Mouse (Mus musculus) liver (tissue): ENCODE results near the gene Slc27a3.
"Not testable (repeated sequence)": the region's sequence is repeated elsewhere in the genome, so short reads cannot be mapped to it uniquely, and the experiment has no call there.

Experiments
- DNase-seq: peaks from one replicate; pipeline ENCODE4 v3.0.0-alpha.2; 2020; ENCODE audit warnings: mixed read lengths

The Slc27a3 gene

DNA sequence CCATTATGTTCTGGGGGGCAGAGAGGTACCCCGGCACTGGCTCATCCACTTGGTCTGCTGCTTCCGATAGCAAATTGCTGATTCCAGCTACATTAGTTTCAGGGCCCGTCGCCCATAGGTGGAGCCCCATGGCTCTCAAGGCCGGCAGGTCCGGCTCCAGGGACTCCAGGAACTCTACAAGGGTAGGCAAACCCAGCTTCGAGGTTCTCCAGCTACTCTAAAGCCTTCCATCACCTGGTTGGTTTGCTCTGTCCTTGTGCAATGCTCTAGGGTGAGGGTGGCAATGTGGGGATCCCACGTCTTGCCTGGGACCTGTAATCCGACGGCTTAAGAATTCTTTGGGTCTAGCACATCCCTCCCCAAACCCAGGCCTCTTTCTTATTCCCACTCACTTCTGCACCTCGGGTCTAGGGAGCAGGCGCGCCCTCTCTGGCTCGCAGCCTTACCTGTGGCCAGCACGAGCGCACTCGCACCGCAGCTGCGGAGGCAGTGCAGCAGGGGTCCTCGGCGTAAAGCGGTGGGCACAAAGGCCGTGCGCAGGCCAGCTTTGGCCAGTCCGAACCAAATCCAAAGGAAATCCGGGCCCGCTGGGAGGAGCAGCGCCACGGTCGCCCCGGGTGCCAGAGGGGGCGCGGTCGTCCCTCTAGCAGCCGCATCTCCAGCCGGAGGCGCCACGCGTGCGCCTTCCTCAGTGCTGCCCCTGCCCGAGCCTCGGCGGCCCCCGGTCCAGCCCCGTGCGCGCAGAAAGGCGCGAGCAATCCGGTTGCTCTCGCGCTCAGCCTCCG, 820 bp downstream of the Slc27a3 start:
- peak; percentile 18 for DNase-seq

DNA sequence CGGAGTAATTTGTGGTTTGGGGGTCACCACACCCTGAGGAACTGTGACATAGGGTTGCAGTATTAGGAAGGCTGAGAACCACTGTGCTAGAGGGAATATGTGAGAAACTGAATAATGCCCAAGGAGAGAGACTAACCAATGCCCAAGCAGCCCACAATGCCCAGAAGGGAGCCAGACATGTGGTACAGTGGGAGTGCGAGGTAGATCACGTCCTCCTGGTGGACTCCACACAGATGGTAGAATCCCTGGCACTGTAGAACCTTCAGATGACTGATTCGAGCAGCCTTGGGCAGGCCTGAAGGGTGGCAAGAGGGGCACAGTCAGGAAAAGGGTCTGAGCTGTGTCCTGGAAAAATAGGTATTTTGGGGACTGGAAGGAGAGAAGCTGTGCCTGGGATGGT, 1.5 kb downstream of the Slc27a3 start:
- no peak for DNase-seq

DNA sequence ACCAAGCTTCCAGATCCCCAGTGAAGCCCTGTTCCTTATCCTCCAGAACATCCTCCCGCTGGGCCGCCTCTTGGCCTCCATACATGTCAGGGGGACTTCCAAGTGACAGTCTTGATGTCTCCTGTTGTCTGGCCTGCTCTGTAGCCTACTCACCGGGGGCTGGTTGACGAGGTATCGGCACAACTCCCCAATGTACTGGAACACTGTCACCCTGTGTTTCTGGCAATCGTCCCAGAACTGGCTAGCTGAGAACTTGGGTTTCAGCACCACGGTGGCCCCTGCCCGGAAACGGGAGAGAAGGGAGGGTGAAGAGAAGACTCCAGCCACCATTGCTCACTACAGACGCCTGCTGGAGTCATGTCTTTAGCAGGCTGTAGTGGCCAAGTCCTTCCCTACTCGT, 2.3 kb downstream of the Slc27a3 start:
- no peak for DNase-seq

DNA sequence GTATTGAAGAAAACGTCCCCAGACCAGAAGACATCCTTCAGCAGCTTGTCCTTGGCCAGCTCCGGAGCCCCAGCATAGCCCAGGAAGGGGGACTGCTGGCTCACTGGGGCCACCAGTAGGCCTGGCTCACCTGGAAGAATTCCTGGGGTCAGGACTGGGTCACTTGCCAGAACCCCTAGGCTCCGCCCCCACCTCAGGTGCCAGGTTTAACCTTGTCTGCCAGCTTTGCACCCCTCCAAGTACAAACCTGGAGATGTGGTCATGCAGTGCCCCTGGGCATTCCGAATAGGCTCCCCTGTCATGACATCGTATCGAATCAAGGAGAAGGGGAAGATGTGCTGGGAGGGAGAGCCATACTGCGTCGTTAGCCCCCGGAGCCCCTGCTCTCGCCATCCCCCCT, 2.9 kb downstream of the Slc27a3 start:
- DNase-seq: no peak

DNA sequence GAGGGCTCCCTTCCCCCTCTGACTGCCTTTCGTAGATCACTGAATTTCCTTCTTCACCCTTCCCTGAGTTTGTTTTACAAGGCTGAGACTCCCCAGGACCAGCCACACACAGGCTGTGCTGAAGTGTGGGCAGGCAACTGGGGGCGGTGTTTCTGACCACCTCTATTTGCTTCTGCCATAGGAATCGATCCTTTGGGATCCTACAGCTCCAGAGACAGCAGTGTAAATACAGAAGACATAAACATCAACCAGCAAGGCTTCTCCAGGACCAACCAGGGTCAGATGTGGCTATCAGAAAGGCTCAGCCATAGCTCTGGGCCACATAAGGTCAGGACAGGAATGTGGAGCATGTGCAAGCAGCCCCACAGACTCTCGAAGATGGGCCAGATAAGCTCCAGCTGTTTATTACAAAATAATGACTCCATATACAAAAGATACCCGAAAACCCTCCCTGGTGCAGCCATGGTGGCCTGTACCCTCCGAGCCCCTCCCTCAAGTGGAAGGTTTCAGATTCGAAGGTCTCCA, 4.8 kb downstream of the Slc27a3 start:
- DNase-seq: no peak

DNA sequence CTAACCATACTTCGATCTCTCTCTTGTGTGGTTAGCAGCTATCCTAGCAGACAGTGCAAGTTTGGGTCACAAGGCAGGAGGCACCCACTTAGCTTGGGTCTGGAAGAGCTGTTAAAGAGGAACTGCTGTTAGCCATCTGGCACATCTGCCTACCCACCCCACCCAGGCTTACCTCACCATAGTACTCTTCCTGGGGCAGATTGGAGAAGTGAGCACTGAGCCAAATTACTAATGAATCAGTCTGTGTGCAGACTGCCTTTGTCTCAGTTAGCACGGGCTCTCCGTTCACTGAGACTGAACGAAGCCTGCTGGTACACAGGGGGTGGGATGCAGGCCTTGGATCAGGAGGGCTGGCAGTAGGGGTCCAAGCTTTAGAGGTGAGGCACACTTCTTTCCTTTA, 6.0 kb downstream of the Slc27a3 start:
- DNase-seq: no peak

DNA sequence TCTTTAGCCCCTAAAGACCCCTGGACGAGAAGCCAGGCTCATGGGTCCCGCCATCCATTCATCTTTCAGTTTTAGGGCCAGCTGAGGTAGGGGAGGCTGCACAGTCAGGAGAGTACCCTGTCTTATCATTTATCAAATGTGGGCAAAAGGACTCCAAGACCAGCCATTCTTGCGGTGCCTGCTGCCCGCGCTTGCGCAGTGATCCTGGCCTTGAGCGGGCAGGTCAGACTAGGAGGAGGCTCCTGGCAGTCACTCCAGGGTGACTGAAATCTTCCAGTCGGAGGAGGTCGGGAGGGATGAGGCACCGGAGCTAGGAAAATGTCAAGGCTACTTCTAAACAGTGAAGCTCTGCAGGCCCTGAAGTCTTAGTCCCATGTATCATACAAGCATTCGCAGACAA, 8.0 kb downstream of the Slc27a3 start:
- no peak for DNase-seq

DNA sequence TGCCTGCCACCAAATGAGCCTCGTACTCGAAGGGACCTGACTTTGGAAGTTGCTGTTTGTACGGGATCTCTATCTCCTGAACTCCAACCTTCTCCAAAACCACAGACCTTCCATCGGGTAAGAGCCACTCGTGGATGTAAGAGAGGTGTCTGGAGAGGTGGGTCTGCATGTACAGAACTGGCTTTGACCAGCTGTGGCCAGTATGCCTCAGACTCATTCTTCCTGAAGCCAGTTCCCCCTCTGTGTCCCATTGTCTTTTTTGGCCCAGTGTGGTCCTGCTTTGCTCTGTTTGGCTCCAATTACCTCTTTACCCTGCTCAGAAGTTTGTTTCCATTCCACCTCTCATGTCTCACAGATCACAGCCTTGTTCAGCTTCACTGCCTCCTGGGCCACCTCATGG, 11.2 kb downstream of the Slc27a3 start:
- no peak for DNase-seq

DNA sequence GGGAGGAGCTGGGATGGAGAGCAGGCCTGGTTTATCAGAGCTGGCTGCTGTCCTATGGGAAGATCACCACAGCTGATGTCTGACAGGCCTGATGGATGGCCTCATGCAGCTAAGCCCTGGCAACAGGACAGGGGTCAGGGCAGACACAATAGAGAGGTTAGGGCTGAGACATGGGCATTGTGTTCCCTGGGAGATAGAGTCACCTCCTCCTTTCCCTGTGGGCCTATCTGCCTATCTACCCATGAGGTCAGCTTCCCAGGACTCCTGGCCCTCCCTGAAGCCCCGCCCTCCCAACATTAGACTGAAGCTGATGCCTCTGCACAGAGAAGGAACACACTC, 13.5 kb downstream of the Slc27a3 start:
- DNase-seq: no peak

DNA sequence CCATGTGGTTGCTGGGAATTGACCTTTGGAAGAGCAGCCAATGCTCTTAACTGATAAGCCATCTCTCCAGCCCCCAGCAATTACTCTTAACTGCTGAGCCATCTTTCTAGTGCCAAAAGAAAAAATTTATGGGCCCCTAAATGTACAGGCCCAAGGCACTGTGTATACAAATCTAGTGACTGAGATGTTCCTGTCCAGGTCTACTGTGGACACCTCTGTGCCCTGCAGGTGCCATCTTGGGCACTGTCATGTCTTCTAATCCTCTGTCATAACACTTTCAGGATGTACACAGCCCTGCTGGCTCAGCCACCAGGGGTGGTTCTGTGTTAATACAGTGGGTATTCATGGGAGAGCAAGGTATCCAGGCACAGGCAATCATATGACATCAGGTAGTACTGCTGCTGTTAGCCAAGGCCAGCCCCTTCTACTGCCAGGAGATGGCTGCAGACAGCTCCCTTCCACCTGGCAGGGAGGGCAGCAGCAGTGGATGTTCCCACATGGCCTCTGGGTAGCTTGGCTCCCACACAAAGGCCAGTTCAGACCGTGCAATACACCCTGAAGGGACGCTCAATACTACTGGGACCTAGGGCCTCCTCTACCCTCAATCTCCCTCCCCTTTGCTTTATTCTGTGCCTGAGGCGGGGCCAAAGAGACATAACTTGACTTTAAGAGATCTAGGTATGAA, 14.0 kb downstream of the Slc27a3 start:
- no peak for DNase-seq

DNA sequence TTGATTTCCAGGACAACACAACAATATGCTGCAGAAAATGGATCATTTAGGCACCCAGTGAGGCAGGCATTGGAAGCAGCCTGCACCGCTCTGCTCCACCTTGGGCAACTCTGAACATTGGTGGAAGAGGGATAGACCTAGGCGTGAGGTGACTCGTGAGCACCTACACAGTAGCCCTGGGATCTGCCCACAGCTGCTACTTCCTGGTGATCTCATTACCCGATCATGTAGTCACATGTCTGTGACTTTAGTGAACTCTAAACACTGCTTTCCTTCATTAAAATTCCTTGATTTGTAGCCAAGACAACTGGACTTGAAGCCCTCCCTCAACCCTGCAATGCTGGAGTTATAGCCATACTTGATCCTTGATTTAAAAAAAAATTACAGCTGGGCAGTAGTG, 15.4 kb downstream of the Slc27a3 start:
- no peak for DNase-seq

DNA sequence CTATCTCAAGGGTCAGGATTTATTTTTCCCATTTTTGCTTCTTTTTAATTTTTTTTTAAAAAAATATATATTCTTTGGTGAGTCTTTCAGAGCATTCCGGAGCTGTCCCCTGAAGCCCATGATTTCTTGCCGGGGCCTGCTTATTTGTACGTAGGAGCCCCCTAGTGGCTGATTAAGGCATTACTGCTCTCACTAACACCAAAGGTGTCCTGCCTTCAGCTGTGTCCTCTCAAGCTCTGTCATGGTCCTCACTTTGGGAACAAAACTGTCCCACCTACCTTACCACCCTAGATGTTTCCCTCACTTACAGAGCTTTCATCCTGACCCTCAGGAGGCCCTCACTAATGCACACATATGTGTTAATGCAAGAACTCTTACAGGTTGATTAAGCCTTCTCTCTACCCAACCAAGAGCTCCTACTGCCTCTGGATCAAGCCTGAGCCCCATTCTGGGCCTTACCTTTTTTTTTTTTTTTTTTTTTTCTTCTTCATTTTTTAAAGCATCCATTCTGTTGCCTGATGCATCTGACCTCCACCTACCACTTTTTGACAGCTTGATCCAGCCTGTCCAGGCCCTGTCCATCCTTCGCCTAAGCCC, 16.2 kb downstream of the Slc27a3 start:
- DNase-seq: peak; percentile 81

DNA sequence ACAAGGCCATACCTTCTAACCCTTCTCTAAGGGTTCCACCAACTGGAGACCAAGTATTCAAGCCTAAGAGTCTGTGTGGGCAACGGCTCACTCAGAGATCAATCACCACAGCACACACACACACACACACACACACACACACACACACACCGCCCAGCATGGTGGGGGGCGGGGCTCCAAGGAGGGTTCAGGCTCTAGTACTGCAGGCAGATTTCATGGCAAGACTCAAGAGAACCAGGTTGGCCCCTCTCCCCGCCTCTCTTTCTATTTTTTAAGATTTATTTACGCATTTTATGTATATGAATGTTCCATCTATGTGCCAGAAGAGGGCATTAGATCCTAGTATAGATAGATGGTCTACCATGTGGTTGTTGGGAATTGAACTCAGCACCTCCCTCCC, 16.9 kb downstream of the Slc27a3 start:
- DNase-seq: no peak

DNA sequence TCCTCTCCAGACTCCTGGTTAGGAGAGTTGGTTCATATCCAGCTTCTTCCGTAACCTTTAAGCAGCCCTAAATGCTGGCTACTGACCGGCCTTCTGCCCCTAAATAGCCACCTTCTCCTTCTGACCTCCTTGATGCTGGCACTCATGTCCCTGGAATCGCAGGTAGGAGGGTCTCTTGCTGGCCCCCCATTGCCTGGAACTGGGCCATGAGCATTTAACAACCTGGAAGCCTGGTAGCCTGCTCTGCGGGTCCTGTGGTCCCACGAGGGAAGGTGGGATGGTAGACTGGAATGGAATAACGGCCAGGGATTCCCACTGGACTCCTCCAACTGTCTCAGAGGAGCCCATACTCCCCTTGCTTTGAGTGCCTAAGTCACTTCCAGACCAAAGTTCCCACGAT, 17.9 kb downstream of the Slc27a3 start:
- no peak for DNase-seq

DNA sequence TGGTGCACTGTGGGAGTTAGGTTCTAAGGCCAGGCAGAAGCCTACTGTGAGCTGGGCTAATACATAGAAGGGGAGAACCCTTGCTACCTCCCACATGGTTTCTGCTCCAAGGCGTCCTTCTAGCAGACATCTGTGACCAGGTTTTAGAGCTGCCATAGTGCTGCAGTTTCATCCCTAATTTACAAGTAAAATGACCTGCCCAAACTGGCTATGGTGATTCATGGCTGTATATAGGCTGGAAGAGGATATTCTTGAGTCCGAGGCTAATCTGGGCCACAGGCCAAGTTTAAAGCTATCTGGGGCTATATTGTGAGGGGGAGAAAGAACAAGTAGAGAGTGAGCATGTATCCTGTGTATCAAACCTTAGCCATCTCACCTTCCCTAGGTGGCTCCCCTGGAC, 20.7 kb downstream of the Slc27a3 start:
- no peak for DNase-seq

DNA sequence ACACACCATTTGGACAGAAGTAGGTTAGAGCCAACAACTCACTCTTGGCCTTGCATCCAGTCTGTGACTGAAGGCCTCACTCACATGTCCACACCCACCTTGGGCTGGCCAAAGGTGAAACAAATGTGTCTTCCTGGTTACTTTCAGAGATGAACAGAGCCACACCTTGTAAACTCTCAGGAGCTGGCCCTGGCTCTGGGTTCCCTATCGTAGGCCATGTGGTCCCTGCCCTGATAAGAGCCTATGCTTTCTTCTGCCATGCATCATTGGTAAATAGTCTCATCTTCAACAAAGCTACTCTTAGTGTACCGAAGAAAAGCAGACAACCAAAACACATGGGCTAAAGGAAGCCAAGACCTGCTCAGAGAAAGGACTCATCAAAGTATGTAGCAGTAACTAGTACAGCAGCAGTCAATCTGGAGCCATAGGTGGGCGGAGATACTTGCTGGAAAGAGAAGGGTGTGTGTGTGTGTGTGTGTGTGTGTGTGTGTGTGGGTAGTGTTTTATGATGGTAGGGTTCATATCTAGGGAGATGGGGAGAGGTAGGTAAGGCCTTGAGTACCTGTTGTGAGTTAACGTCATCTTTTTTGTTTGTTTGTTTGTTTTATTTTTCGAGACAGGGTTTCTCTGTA, 22.6 kb downstream of the Slc27a3 start:
- no peak for DNase-seq

DNA sequence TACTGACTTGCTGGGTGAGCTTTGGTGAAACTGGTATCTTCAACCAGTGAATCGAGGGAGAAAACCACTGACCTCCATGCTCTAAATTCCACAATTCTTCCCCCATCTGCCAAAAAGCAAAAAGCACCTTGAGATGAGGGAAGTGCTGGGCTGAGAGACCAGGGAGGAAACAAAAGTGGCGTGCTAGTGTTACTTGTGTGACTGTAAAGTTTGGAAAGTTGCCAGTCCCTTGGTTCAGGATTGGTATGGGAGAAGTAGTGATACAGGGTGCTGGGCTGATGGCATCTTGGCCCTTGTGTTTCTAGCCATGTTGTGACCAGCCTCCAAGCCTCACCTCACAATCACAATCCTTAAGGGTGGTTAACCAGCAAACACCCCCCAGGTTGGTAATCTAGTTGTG, 27.4 kb downstream of the Slc27a3 start:
- no peak for DNase-seq

DNA sequence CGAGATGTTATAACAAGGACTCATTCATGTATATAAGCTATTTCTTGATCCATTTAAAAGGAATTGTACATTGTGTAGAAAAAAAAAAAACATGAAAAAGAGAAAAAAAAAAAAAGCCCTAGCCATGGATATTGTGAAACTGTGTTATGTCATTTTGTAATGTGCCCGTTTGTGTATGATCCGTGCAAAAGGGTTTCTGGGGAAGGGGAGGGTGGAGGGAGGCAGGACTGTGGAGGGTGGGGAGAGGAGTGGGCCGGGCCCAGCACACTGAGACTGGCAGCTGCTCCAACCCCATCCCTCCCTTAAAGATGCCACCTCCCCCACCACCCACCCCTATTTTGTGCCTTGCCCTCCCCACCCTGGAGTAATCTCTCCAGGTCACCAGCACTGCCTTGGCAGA, 28.3 kb downstream of the Slc27a3 start:
- DNase-seq: no peak

DNA sequence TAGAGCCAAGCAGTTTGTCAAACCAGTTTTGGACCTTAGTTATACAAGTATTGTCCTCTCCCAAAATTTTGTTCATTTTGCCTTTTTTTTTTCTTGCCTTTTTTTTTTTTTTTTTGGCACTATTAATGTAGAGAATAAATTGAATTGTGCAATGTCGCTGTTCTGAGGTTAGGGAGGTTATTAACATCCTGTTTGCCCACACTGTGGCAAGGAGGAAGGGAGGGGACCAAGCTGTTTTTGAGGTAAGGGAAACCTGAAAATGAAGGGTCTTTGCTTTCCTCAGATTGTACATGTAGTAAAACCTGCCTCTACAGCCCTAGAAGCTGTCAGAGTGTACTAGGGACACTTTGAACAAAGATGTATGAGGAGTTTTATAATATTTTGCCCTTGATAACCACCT, 30.5 kb downstream of the Slc27a3 start:
- no peak for DNase-seq

DNA sequence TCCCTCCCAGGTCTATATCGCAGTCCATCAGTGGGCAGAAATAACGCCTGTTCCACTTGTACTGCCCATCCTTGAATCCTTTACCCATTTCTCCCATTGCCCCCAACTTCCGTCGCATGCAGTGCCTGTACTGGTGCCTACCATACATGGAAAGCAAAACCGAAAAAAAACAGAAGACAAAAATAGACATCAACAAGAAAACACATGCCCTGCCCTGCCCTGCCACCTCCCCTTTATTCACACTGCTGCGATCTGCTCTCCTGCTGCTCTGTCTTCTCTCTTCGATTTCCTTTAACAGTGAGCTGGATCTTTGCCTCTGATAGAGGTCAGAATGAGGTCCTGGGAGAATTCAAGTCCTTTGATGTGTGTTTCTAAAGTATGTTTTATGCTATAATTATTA, 31.8 kb downstream of the Slc27a3 start:
- no peak for DNase-seq

DNA sequence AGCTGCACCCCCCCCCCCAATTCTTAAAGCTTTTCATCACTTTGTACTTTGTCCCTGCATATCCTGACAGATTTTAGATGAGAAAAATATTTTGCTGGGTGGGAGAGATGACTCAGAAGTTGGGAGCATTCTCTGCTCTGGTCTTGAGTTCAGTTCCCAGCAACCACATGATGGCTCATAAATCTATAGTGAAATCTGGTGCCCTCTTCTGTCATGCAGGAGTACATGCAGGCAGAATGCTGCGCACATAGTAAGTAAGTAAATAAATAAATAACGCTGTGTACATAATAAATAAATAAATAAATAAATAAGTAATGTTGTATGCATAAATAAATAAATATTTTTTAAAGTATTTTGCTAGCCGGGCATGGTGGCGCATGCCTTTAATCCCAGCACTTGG, 41.9 kb downstream of the Slc27a3 start:
- no peak for DNase-seq

DNA sequence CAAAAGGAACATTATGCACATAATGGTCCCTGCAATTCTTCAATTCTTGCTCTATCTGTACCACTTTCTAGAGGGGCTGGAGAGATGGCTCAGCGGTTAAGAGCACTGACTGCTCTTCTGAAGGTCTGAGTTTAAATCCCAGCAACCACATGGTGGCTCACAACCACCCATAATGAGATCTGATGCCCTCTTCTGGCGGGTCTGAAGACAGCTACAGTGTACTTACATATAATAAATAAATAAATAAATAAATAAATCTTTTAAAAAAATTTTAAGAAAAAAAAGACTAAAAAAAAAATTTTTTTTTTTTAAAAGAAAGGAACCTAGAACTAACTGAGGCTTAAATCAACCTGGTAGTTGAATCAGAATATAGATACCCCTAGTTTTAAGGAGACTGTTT, 46.9 kb downstream of the Slc27a3 start:
- DNase-seq: not testable (repeated sequence)

DNA sequence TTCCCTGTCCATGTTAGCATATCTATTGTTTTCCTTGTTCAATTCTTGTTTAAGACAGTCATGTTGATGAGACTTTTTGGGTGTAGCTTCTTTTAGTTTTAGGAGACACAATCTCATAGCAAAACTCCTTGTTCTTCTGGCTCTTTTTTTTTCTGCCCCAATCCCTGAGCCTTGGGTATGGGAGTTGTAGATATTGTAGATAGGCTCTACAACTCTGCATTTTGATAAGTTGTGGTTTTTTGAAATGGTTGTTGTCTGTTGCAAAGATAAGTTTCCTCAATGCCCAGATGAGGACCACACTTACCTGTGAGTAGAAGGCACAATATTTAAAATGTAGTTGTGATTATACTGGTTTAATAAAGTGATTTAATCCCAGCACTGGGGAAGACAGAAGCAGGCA, 49.6 kb downstream of the Slc27a3 start:
- DNase-seq: no peak

DNA sequence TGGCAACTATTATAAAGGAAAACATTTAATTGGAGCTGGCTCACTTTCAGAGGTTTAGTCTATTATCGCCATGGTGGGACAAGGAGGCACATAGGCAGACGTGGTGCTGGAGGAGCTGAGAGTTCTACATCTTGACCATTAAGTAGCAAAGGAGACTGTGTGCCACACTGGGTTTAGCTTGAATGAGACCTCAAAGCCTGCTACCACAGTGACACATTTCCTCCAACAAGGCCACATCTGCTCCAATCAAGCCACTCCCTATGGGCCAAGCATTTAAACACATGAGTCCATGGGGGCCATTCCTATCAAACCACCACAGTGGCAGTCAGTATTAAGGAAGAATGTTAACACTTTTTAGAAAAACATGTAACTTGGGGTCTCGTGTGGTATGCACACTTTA, 51.5 kb downstream of the Slc27a3 start:
- no peak for DNase-seq
